In the genomic region with DNA sequence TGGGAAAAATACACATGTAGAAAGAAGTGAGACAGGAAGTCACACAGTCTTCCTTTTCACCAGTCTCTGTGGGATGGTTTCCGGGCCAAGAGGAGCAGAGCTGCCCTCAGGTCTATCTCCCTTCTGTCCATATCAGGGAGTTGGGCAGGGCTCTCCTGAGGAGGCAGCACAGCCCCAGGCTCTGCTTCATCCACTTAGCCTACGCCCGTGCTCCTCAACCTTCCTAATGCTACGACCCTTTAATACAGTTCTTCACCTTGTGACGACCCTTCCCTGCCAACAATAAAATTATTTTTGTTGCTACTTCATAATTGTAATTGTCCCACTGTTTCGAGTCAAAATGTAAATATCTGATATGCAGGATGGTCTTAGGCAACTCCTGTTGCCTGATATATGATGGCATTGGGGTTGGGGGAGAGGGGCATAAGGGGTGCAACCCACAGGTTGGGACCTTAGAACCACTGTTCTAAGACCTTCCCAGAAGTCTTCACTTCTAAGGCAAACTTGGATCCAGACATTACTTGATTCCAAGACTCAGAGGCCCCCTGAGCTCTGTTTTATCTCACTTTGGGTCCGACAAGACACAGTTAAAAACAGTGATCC, we compare ENCODE assay signal across 12 mouse cellular contexts. TPM values are rescaled to one million over a fixed set of nuclear protein-coding genes. Genes with fewer than 3 reads are reported as not detected.
DNase-seq lines count a peak whose midpoint lies in the region; ATAC-seq and TF ChIP-seq lines count a peak whose summit lies in the region.
"Not testable (repeated sequence)": the region's sequence is repeated elsewhere in the genome, so short reads cannot be mapped to it uniquely, and the experiment has no call there.
"Had no signal": no experiment of that assay in that cellular context is flagged by ENCODE, and none has a peak within 500 bp of the region (broad histone marks: within the 10 kb centered on the region; RNA-seq: fewer than 3 reads in every experiment).

No protein-coding gene starts in this region.

- not testable (repeated sequence) for TF ChIP-seq CTCF in gastrocnemius, adult 2 months (IDR thresholded peaks at IDR 0.05); kidney, adult 2 months (conservative IDR thresholded peaks at IDR 0.05; ENCODE audit: insufficient read depth, insufficient read length, low read depth, low read length); midbrain, postnatal 0 days (IDR thresholded peaks at IDR 0.05)

- peak; percentile 21 for DNase-seq in R1 (ENCODE audit: low read depth, low spot score)
- peak; percentile 33 for DNase-seq in gastrocnemius, adult 2 months
- DNase-seq in kidney, adult 2 months = peak; percentile 48
- DNase-seq in liver, embryonic 13.5 days; midbrain, postnatal 0 days (ENCODE audit: low spot score): not testable (repeated sequence)
- DNase-seq in testis, postnatal 10 days (ENCODE audit: low spot score) = peak; percentile 68

- not testable (repeated sequence) for H3K9ac ChIP-seq in liver, embryonic 13.5 days; midbrain, postnatal 0 days (replicated peaks; ENCODE audit: low read length, poor library complexity, severe bottlenecking)

- WGBS in kidney, adult 2 months = 86% methylated on average over 7 of the region's 7 CpGs
- WGBS in liver, embryonic 13.5 days (ENCODE audit: insufficient replicate concordance) = 57% methylated on average over 7 of the region's 7 CpGs
- 82% methylated on average over 6 of the region's 7 CpGs for WGBS in midbrain, postnatal 0 days

- not testable (repeated sequence) for H3K4me1 ChIP-seq in kidney, adult 2 months (ENCODE audit: control insufficient read depth, insufficient read depth, low read length); liver, embryonic 13.5 days (replicated peaks); midbrain, postnatal 0 days (ENCODE audit: insufficient read depth, low read length)

- peak; percentile 27 to 29; a peak in 2 of 4 replicates for ATAC-seq in hematopoietic stem cell, adult 5-6 weeks (replicated peaks in 1 of 2; ENCODE audit: insufficient read depth in 1 of 2, low FRiP score in 2 of 2, low TSS enrichment in 1 of 2, low read depth in 1 of 2, poor library complexity in 2 of 2, severe bottlenecking in 2 of 2)
- ATAC-seq in liver, embryonic 13.5 days (ENCODE audit: low read depth) = peak; percentile 50; the same call in 1 of the 2 replicates
- peak; percentile 58; the same call in 1 of the 2 replicates for ATAC-seq in midbrain, postnatal 0 days (ENCODE audit: low FRiP score)

- H3K36me3 ChIP-seq in kidney, adult 2 months (ENCODE audit: control insufficient read depth, insufficient read depth, low read length); liver, embryonic 13.5 days; midbrain, postnatal 0 days (ENCODE audit: insufficient read depth, low read length): not testable (repeated sequence)

- H3K27ac ChIP-seq in gastrocnemius, adult 2 months; kidney, adult 2 months (ENCODE audit: insufficient read depth, low read depth, low read length); liver, embryonic 13.5 days; midbrain, postnatal 0 days (ENCODE audit: low read depth, low read length): not testable (repeated sequence)

- not testable (repeated sequence) for H3K4me2 ChIP-seq in liver, embryonic 13.5 days; midbrain, postnatal 0 days (ENCODE audit: low read depth, low read length, poor library complexity, severe bottlenecking)

- not testable (repeated sequence) for H3K27me3 ChIP-seq in kidney, adult 2 months (replicated peaks; ENCODE audit: control insufficient read depth, insufficient read depth, low read length); liver, embryonic 13.5 days; midbrain, postnatal 0 days (ENCODE audit: insufficient read depth, low read length)

- H3K4me3 ChIP-seq in gastrocnemius, adult 2 months; kidney, adult 2 months (ENCODE audit: insufficient read depth, low read depth, low read length); liver, embryonic 13.5 days (replicated peaks); midbrain, postnatal 0 days (ENCODE audit: low read depth, low read length): not testable (repeated sequence)

- not testable (repeated sequence) for TF ChIP-seq POLR2A in kidney, adult 2 months (IDR thresholded peaks at IDR 0.05; ENCODE audit: low read depth, low read length)

- intact Hi-C loops in gastrocnemius, adult 2 months (cut with DNase I) = not testable (repeated sequence)

- not testable (repeated sequence) for H3K9me3 ChIP-seq in liver, embryonic 13.5 days (replicated peaks); midbrain, postnatal 0 days (ENCODE audit: low read length)

RNA-seq across cellular contexts. Expression of a gene that starts 16.0 kb away (rescaled TPM):
- under 1 TPM in 1 of 2 experiments, not detected in 1; 0.98 TPM for total RNA-seq in gastrocnemius, adult 2 months (2021)
- 0.25 TPM in 1 of 2 replicates, not detected in the other for total RNA-seq in hematopoietic stem cell, adult 5-6 weeks (2017)
- not detected in 2 replicates for polyA plus RNA-seq in kidney, adult 2 months (2012; rRNA removed)
- not detected in 2 replicates for polyA plus RNA-seq in liver, embryonic 13.5 days (2015; fragmentation: Nextera tagmentation; extraction: Ambion mirVana)
- total RNA-seq in midbrain, postnatal 0 days (2014; rRNA removed) = not detected in 2 replicates
- not detected in 2 replicates for polyA plus RNA-seq in midbrain, postnatal 0 days (2015; fragmentation: Nextera tagmentation; extraction: Ambion mirVana)
- total RNA-seq: CH12.LX; forebrain, postnatal 0 days; granulocyte monocyte progenitor cell, adult 5-6 weeks had no signal
- polyA plus RNA-seq: forebrain, postnatal 0 days; kidney, embryonic 14.5 days; liver, postnatal 0 days had no signal
